Mouse (Mus musculus): ENCODE results near the gene Cdc25a. TPM values are rescaled to one million over a fixed set of nuclear protein-coding genes. Genes with fewer than 3 reads are reported as not detected.

The Cdc25a gene
- 34.0 and 35.5 TPM in 2 replicates for polyA plus RNA-seq (2016; fragmentation: Nextera tagmentation; extraction: Ambion mirVana)

DNA sequence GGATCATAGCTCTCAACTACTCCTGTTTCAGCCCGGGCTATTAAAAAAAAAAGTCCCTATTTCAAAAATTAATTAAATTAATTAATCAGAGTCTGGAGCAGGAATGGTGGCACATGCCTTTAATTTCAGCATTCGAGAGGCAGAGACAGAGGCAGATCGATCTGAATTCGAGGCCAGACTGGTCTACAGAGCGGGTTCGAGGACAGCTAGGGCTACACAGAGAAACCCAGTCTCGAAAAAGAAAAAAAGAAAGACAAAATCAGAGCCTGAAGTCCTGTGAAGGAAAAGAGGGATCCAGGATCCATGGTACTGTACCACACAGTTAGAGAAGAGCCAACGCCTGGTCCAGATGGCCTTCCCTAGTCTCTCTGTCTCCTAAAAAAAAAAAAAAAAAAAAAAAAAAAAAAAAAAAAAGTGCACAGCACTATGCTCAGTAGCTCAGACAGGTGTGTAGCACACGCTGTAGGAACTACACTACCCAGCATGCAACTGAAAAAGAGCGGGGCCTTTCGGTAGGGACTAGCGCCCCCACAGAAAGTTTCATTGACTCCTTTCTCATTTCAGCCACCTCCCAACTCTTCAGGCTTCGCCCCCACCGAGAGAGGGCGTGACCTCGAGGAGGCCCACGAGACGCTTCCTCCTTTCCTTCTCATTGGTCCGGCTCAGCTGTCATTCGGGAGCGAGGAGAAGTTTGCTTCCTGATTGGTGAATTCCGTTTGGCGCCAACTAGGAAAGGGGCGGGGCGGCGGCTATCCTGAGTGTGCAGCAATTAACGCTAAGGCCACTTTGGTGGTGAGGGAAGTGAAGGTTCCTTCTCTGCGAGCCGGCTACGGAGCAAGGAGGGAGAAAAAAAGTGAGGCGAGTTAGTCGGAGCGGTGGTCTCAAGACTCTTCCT lies at the start of gene Cdc25a:
Gene Cdc25a, plus strand, starts transcription at position 783 of the 895 bp plus-strand sequence.
- 8% methylated on average over 33 of the region's 33 CpGs for WGBS

GRCm38 (mm10) chr9:109825739-109826138 lies 49.6 kb upstream of the Cdc25a start:
- no peak overlapping the region for H3K9ac ChIP-seq
- peaks cover 9% of the 10 kb centered on the region; the same call in 1 of the 2 replicates for H3K36me3 ChIP-seq
- H3K4me3 ChIP-seq, result no peak overlapping the region
- H3K4me2 ChIP-seq (replicated peaks), result no peak overlapping the region
- ATAC-seq (ENCODE audit: low FRiP score), result no peak
- no peak overlapping the region for H3K27ac ChIP-seq
- WGBS, result 69% methylated on average over 4 of the region's 4 CpGs
- H3K4me1 ChIP-seq, result no peaks in the 10 kb centered on the region
- H3K9me3 ChIP-seq (replicated peaks), result no peaks in the 10 kb centered on the region
- H3K27me3 ChIP-seq, result no peaks in the 10 kb centered on the region

More for the DNA sequence above, at the start of gene Cdc25a:
- peak within 1 kb of the TSS; percentile 98 for H3K4me3 ChIP-seq
- peak within 1 kb of the TSS; percentile 94 for H3K9ac ChIP-seq
- peak; percentile 92 for ATAC-seq (ENCODE audit: low FRiP score)
- peak within 1 kb of the TSS; percentile 84 for H3K4me2 ChIP-seq (replicated peaks)
- peak within 1 kb of the TSS; percentile 81 for H3K27ac ChIP-seq
- peaks cover 13% of the 10 kb centered on the region for H3K4me1 ChIP-seq
- no peaks in the 10 kb centered on the region for H3K27me3 ChIP-seq
- peaks cover 19% of the 10 kb centered on the region for H3K36me3 ChIP-seq
- H3K9me3 ChIP-seq (replicated peaks), result no peaks in the 10 kb centered on the region

- no peaks in the 10 kb centered on the region for H3K9me3 ChIP-seq (replicated peaks)
- H3K9ac ChIP-seq, result no peak overlapping the region
- H3K36me3 ChIP-seq, result peaks cover 9% of the 10 kb centered on the region; the same call in 1 of the 2 replicates
- no peak overlapping the region for H3K27ac ChIP-seq
- H3K27me3 ChIP-seq, result no peaks in the 10 kb centered on the region
- WGBS, result 78% methylated on average over 5 of the region's 5 CpGs
- no peak overlapping the region for H3K4me3 ChIP-seq
- H3K4me1 ChIP-seq, result no peaks in the 10 kb centered on the region
- ATAC-seq (ENCODE audit: low FRiP score), result no peak
- H3K4me2 ChIP-seq (replicated peaks), result no peak overlapping the region
Observed at GRCm38 (mm10) chr9:109826181-109826580, 49.2 kb upstream of the Cdc25a start.

- H3K27ac ChIP-seq, result peak within 1 kb of the TSS; percentile 63
- peak within 1 kb of the TSS; percentile 52 for H3K4me3 ChIP-seq
- H3K4me2 ChIP-seq (replicated peaks), result peak within 1 kb of the TSS; percentile 61
- no peaks in the 10 kb centered on the region for H3K27me3 ChIP-seq
- whole genome bisulfite sequencing, result under 1% methylated on average over 32 of the region's 32 CpGs
- H3K9ac ChIP-seq, result peak within 1 kb of the TSS; percentile 60
- ATAC-seq (ENCODE audit: low FRiP score), result peak; percentile 96
- peaks cover 24% of the 10 kb centered on the region for H3K36me3 ChIP-seq
- no peaks in the 10 kb centered on the region for H3K9me3 ChIP-seq (replicated peaks)
- peaks cover 8% of the 10 kb centered on the region for H3K4me1 ChIP-seq
Observed at GRCm38 (mm10) chr9:109832391-109833087, 42.8 kb upstream of the Cdc25a start, which contains the start of gene Nme6. Gene Nme6, plus strand, starts transcription at chr9:109832749.

GRCm38 (mm10) chr9:109833088-109833412 lies 42.3 kb upstream of the Cdc25a start:
- Histone ChIP-seq H3K4me2 (replicated peaks) (peak overlapping the region; percentile 61), H3K27ac (no peak overlapping the region), H3K9me3 (replicated peaks) (no peaks in the 10 kb centered on the region), H3K9ac (peak overlapping the region; percentile 60), H3K4me3 (peak overlapping the region; percentile 52), H3K27me3 (no peaks in the 10 kb centered on the region), H3K4me1 (peaks cover 8% of the 10 kb centered on the region), H3K36me3 (peaks cover 30% of the 10 kb centered on the region)
- 11% methylated on average over 6 of the region's 6 CpGs for WGBS
- peak; percentile 65 for ATAC-seq (ENCODE audit: low FRiP score)

DNA sequence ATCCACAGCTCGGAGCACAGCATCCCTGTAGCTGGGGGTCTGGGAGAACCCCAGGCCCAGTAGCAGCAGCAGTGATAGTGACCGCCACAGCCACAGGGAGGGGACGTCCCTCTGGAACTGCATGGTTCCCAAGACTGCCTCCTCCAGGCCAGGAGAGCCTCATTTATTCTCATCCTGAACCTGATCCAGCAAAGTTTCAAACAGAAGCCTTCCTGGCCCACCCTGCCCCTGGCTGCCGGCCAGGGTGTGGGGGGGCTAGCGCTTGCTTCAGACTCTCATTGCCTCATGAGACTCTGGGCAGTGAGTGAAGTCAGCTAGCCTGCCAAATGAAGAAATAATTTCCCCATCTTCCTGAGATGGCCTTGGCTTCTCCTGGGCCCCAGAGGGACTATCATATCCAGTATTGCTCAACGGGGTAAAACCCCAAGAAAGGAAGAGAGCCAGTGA lies 26.0 kb upstream of the Cdc25a start, which contains the start of gene Camp:
Gene Camp, minus strand, starts transcription at position 306 of the 447 bp plus-strand sequence.
- Histone ChIP-seq H3K9ac (no peak within 1 kb of the TSS), H3K4me2 (replicated peaks) (no peak within 1 kb of the TSS), H3K4me3 (no peak within 1 kb of the TSS), H3K36me3 (0 out of 2 replicates have a peak, but pooled peaks cover 5% of the 10 kb centered on the region), H3K4me1 (0 out of 2 replicates have a peak, but pooled peaks cover 3% of the 10 kb centered on the region), H3K27me3 (no peaks in the 10 kb centered on the region), H3K9me3 (replicated peaks) (no peaks in the 10 kb centered on the region), H3K27ac (no peak within 1 kb of the TSS)
- no peak for ATAC-seq (ENCODE audit: low FRiP score)
- 79% methylated on average over 6 of the region's 6 CpGs for WGBS

GRCm38 (mm10) chr9:109850099-109850498 lies 25.3 kb upstream of the Cdc25a start:
- ATAC-seq (ENCODE audit: low FRiP score), result no peak
- H3K27me3 ChIP-seq, result no peaks in the 10 kb centered on the region
- no peak overlapping the region for H3K4me2 ChIP-seq (replicated peaks)
- 0 out of 2 replicates have a peak, but pooled peaks cover 4% of the 10 kb centered on the region for H3K36me3 ChIP-seq
- H3K9ac ChIP-seq, result no peak overlapping the region
- H3K4me3 ChIP-seq, result no peak overlapping the region
- no peak overlapping the region for H3K27ac ChIP-seq
- no peaks in the 10 kb centered on the region for H3K9me3 ChIP-seq (replicated peaks)
- WGBS, result 92% methylated on average over 5 of the region's 5 CpGs
- H3K4me1 ChIP-seq, result 0 out of 2 replicates have a peak, but pooled peaks cover 3% of the 10 kb centered on the region

DNA sequence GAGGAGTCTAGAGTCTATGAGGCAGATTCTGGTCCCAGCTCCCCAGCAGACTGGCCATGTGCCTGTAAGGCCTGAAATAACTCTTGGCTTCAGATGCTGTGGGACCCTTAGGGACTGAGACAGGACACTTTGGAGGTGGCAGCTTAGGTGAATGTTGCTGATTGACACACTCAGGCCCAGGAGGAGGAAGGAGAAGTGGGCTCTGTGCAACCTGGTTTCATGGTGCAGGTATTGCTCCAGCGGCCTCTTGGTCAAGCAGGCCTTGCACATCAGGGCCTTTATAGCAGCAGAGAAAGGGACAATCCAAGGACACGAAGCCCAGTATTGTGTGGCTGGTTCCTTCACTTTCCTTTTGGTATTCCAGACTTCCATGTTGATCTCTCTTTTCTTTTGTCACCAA lies 21.0 kb upstream of the Cdc25a start:
- H3K36me3 ChIP-seq, result no peaks in the 10 kb centered on the region
- no peak overlapping the region for H3K9ac ChIP-seq
- H3K27ac ChIP-seq, result no peak overlapping the region
- H3K4me3 ChIP-seq, result no peak overlapping the region
- no peaks in the 10 kb centered on the region for H3K27me3 ChIP-seq
- no peak for ATAC-seq (ENCODE audit: low FRiP score)
- no peaks in the 10 kb centered on the region for H3K4me1 ChIP-seq
- H3K9me3 ChIP-seq (replicated peaks), result no peaks in the 10 kb centered on the region
- H3K4me2 ChIP-seq (replicated peaks), result no peak overlapping the region
- WGBS, result 85% methylated on average over 2 of the region's 2 CpGs

- Histone ChIP-seq H3K4me2 (replicated peaks) (no peak overlapping the region), H3K27me3 (no peaks in the 10 kb centered on the region), H3K4me1 (no peaks in the 10 kb centered on the region), H3K9me3 (replicated peaks) (no peaks in the 10 kb centered on the region), H3K27ac (no peak overlapping the region), H3K36me3 (no peaks in the 10 kb centered on the region), H3K9ac (no peak overlapping the region), H3K4me3 (no peak overlapping the region)
- ATAC-seq (ENCODE audit: low FRiP score), result no peak
- 82% methylated on average over 6 of the region's 6 CpGs for WGBS
Observed at GRCm38 (mm10) chr9:109855947-109856346, 19.4 kb upstream of the Cdc25a start.

GRCm38 (mm10) chr9:109862397-109863044 lies 12.9 kb upstream of the Cdc25a start:
- Histone ChIP-seq H3K9me3 (replicated peaks) (no peaks in the 10 kb centered on the region), H3K4me3 (no peak overlapping the region), H3K4me1 (no peaks in the 10 kb centered on the region), H3K9ac (no peak overlapping the region), H3K27ac (no peak overlapping the region), H3K27me3 (peaks cover 6% of the 10 kb centered on the region; the same call in 1 of the 2 replicates), H3K4me2 (replicated peaks) (peak overlapping the region; percentile 31), H3K36me3 (no peaks in the 10 kb centered on the region)
- WGBS, result 23% methylated on average over 20 of the region's 20 CpGs
- ATAC-seq (ENCODE audit: low FRiP score), result no peak

- Histone ChIP-seq H3K9ac (no peak overlapping the region), H3K27ac (no peak overlapping the region), H3K36me3 (no peaks in the 10 kb centered on the region), H3K4me1 (no peaks in the 10 kb centered on the region), H3K4me2 (replicated peaks) (no peak overlapping the region), H3K9me3 (replicated peaks) (no peaks in the 10 kb centered on the region), H3K27me3 (peaks cover 6% of the 10 kb centered on the region; the same call in 1 of the 2 replicates), H3K4me3 (no peak overlapping the region)
- 73% methylated on average over 3 of the region's 3 CpGs for WGBS
- no peak for ATAC-seq (ENCODE audit: low FRiP score)
Observed at GRCm38 (mm10) chr9:109863085-109863484, 12.3 kb upstream of the Cdc25a start.

GRCm38 (mm10) chr9:109866218-109866617 lies 9.2 kb upstream of the Cdc25a start:
- WGBS, result 70% methylated on average over 2 of the region's 2 CpGs
- Histone ChIP-seq H3K4me2 (replicated peaks) (no peak overlapping the region), H3K4me3 (no peak overlapping the region), H3K27ac (no peak overlapping the region), H3K9me3 (replicated peaks) (no peaks in the 10 kb centered on the region), H3K27me3 (peaks cover 6% of the 10 kb centered on the region; the same call in 1 of the 2 replicates), H3K36me3 (no peaks in the 10 kb centered on the region), H3K4me1 (no peaks in the 10 kb centered on the region), H3K9ac (no peak overlapping the region)
- ATAC-seq (ENCODE audit: low FRiP score), result no peak

All from hindbrain, embryonic 12.5 days (tissue).